Mouse (Mus musculus): ENCODE results near the gene 9030025P20Rik.
"Not testable (repeated sequence)": the region's sequence is repeated elsewhere in the genome, so short reads cannot be mapped to it uniquely, and the experiment has no call there.

- not testable (repeated sequence) for TF ChIP-seq POLR2A (IDR thresholded peaks at IDR 0.05; ENCODE audit: control insufficient read depth, extremely low read depth, insufficient read depth, low read length, poor library complexity); CTCF (IDR thresholded peaks at IDR 0.05; ENCODE audit: borderline replicate concordance, control insufficient read depth, extremely low read depth, insufficient read depth, low read length, poor library complexity)
These were observed 15.9 kb downstream of the 9030025P20Rik start for GRCm38 (mm10) chr17:14994140-14994539.

All from thymus, adult 2 months (tissue).